Mouse (Mus musculus) midbrain, postnatal 0 days (tissue): ENCODE measurements around the gene Ppp1r1b. TPM values are rescaled to one million over a fixed set of nuclear protein-coding genes. Genes with fewer than 3 reads are reported as not detected.

Source experiments
- ATAC-seq: fragments of 200-750 bp; cut with Nextera tagmentation; 2 replicates; pipeline ENCODE4 v1.8.0; 2017; ENCODE audit warnings: moderate number of reproducible peaks, mild to moderate bottlenecking, moderate TSS enrichment, moderate library complexity; ENCODE audit not compliant: low FRiP score
- DNase-seq: peaks from one replicate; pipeline ENCODE4 v3.0.0-alpha.2; 2015; ENCODE audit warnings: low spot score
- H3K27ac ChIP-seq: fragments of 300-500 bp; sonication (generic); 2 replicates; pipeline ENCODE4 v1.5.1; 2014; ENCODE audit warnings: low read depth, mild to moderate bottlenecking, low read length, mixed read lengths
- H3K27me3 ChIP-seq: fragments of 300-500 bp; sonication (generic); 2 replicates; pipeline ENCODE4 v1.6.1; 2014; ENCODE audit warnings: low read length, control low read depth, mixed read lengths; ENCODE audit not compliant: insufficient read depth
- H3K36me3 ChIP-seq: fragments of 300-500 bp; sonication (generic); 2 replicates; pipeline ENCODE4 v1.6.1; 2014; ENCODE audit warnings: low read length, control low read depth, mixed read lengths; ENCODE audit not compliant: insufficient read depth
- H3K4me1 ChIP-seq: fragments of 300-500 bp; sonication (generic); 2 replicates; pipeline ENCODE4 v1.6.1; 2014; ENCODE audit warnings: mild to moderate bottlenecking, control low read depth, antibody characterized with exemption, low read length, mixed read lengths; ENCODE audit not compliant: insufficient read depth
- H3K4me2 ChIP-seq: fragments of 300-500 bp; sonication (generic); 2 replicates; pipeline ENCODE4 v1.6.1; 2014; ENCODE audit warnings: low read depth, mild to moderate bottlenecking, low read length, mixed read lengths; ENCODE audit not compliant: poor library complexity, severe bottlenecking
- H3K4me3 ChIP-seq: fragments of 300-500 bp; sonication (generic); 2 replicates; pipeline ENCODE4 v1.5.1; 2014; ENCODE audit warnings: low read depth, mild to moderate bottlenecking, low read length, moderate library complexity
- H3K9ac ChIP-seq: fragments of 300-500 bp; sonication (generic); replicated peaks from 2 replicates; pipeline ENCODE4 v1.6.1; 2014; ENCODE audit warnings: mild to moderate bottlenecking, low read length, moderate library complexity, mixed read lengths; ENCODE audit not compliant: poor library complexity, severe bottlenecking
- H3K9me3 ChIP-seq: fragments of 300-500 bp; sonication (generic); 2 replicates; pipeline ENCODE4 v1.6.1; 2016; ENCODE audit warnings: low read length, control low read depth
- CTCF ChIP-seq: IDR thresholded peaks from 2 replicates; pipeline ENCODE4 v1.5.1; 2016; ENCODE audit warnings: antibody characterized with exemption, mild to moderate bottlenecking
- WGBS: fragments of 180-500 bp; shearing (Covaris S2); extraction: QIAGEN DNeasy Blood & Tissue Kit; methylation state at CpG from one replicate; pipeline ENCODE4 v1.1.7; 2014; 5-methylcytosine and 5-hydroxymethylcytosine counted together
- polyA plus RNA-seq: library from polyadenylated mRNA; unstranded; fragments of >200 nt; fragmentation: Nextera tagmentation; extraction: Ambion mirVana; gene quantifications from 2 replicates; pipeline ENCODE4 v1.2.1, GENCODE M21; 2015
- total RNA-seq: library from RNA; depleted of rRNA; stranded (reverse); fragments of >200 nt; gene quantifications from 2 replicates; pipeline ENCODE4 v1.2.3, GENCODE M21; 2014

Ppp1r1b gene
- total and polyA plus RNA-seq, 2 experiments from 2014 or later: 4.2 to 5.0 TPM

- H3K27me3 ChIP-seq: peaks cover 17% of the 10 kb centered on the region
- H3K4me2 ChIP-seq: no peak overlapping the region
- no peaks in the 10 kb centered on the region for H3K4me1 ChIP-seq
- no peaks in the 10 kb centered on the region for H3K36me3 ChIP-seq
- ATAC-seq (no peak), DNase-seq (peak; percentile 62)
- H3K9me3 ChIP-seq: no peaks in the 10 kb centered on the region
- TF ChIP-seq CTCF: peak; percentile 70
- H3K4me3 ChIP-seq: no peak overlapping the region
- WGBS: 29% methylated on average over 9 of the region's 9 CpGs
- H3K27ac ChIP-seq: no peak overlapping the region
- H3K9ac ChIP-seq: no peak overlapping the region
Measured at GRCm38 (mm10) chr11:98389221-98389780, 41.1 kb downstream of the Ppp1r1b start.

GRCm38 (mm10) chr11:98390141-98390540 lies 41.9 kb downstream of the Ppp1r1b start:
- Histone ChIP-seq H3K9ac (no peak overlapping the region), H3K36me3 (no peaks in the 10 kb centered on the region), H3K4me1 (no peaks in the 10 kb centered on the region), H3K27ac (no peak overlapping the region), H3K4me2 (no peak overlapping the region), H3K27me3 (peaks cover 17% of the 10 kb centered on the region), H3K4me3 (no peak overlapping the region), H3K9me3 (no peaks in the 10 kb centered on the region)
- DNase-seq (no peak), ATAC-seq (no peak)
- WGBS: 75% methylated on average over 9 of the region's 12 CpGs
- TF ChIP-seq CTCF: no peak

GRCm38 (mm10) chr11:98392034-98392433 lies 43.8 kb downstream of the Ppp1r1b start:
- no peak for TF ChIP-seq CTCF
- ATAC-seq (no peak), DNase-seq (no peak)
- Histone ChIP-seq H3K4me2 (no peak overlapping the region), H3K36me3 (no peaks in the 10 kb centered on the region), H3K4me1 (no peaks in the 10 kb centered on the region), H3K9me3 (no peaks in the 10 kb centered on the region), H3K4me3 (no peak overlapping the region), H3K9ac (no peak overlapping the region), H3K27me3 (peaks cover 12% of the 10 kb centered on the region), H3K27ac (no peak overlapping the region)
- WGBS: 41% methylated on average over 6 of the region's 8 CpGs

GRCm38 (mm10) chr11:98392645-98393044 lies 44.4 kb downstream of the Ppp1r1b start:
- TF ChIP-seq CTCF: no peak
- no peaks in the 10 kb centered on the region for H3K36me3 ChIP-seq
- H3K4me1 ChIP-seq: no peaks in the 10 kb centered on the region
- 61% methylated on average over 4 of the region's 4 CpGs for WGBS
- no peak overlapping the region for H3K4me2 ChIP-seq
- H3K9ac ChIP-seq: 0 out of 2 replicates have a peak overlapping the region, but pooled peaks have one; percentile 13
- ATAC-seq (no peak), DNase-seq (no peak)
- no peak overlapping the region for H3K27ac ChIP-seq
- peaks cover 6% of the 10 kb centered on the region for H3K27me3 ChIP-seq
- no peak overlapping the region for H3K4me3 ChIP-seq
- H3K9me3 ChIP-seq: no peaks in the 10 kb centered on the region

- 74% methylated on average over 6 of the region's 6 CpGs for WGBS
- DNase-seq: no peak
- no peak overlapping the region for H3K4me2 ChIP-seq
- no peak overlapping the region for H3K9ac ChIP-seq
- no peak for TF ChIP-seq CTCF
- H3K36me3 ChIP-seq: no peaks in the 10 kb centered on the region
- no peaks in the 10 kb centered on the region for H3K9me3 ChIP-seq
- no peaks in the 10 kb centered on the region for H3K4me1 ChIP-seq
- no peak for ATAC-seq
- no peak overlapping the region for H3K27ac ChIP-seq
- no peak overlapping the region for H3K4me3 ChIP-seq
- 0 out of 2 replicates have a peak, but pooled peaks cover 5% of the 10 kb centered on the region for H3K27me3 ChIP-seq
Measured at GRCm38 (mm10) chr11:98393317-98393716, 45.1 kb downstream of the Ppp1r1b start.

- Histone ChIP-seq H3K9ac (no peak overlapping the region), H3K36me3 (no peaks in the 10 kb centered on the region), H3K27me3 (0 out of 2 replicates have a peak, but pooled peaks cover 5% of the 10 kb centered on the region), H3K4me1 (no peaks in the 10 kb centered on the region), H3K9me3 (no peaks in the 10 kb centered on the region), H3K4me2 (no peak overlapping the region), H3K27ac (no peak overlapping the region), H3K4me3 (no peak overlapping the region)
- no peak for DNase-seq
- no peak for ATAC-seq
- no peak for TF ChIP-seq CTCF
- WGBS: 49% methylated on average over 6 of the region's 6 CpGs
Measured at GRCm38 (mm10) chr11:98394301-98394700, 46.1 kb downstream of the Ppp1r1b start.
